Mouse (Mus musculus) ovary, postnatal 14 days (tissue): Measurements from ENCODE around the gene Zfhx3.

ENCODE experiments used
- DNase-seq: peaks from one replicate; pipeline ENCODE4 v3.0.0; 2022; ENCODE audit warnings: low spot score

Zfhx3 gene

DNA sequence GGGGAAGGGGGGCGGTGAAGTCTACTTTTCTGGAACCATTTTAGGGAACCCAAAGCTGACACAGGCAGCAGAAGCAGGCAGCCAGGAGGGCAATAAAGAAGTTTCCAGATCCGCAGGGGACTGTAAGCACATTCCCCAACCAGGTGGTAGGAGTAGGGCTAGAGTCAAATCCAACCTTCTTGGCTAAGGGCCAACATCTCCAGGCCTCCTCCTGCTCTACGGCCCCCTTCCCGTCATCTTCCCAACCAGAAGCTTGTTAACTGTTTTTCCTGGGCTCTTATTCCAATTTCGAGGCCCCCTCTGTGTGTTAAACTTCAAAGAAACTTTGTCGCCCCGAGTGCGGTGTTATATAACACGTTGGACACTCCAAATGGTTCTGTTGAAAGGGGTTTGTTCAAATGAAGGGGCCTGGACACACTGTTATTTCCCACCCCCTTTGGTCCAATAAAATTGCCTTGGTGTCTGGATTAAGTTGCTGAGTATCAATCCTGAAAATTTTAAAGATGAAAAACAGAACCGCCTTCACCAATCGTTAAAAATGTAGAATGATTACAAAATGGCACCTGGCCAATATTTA, 729.6 kb downstream of the Zfhx3 start:
- DNase-seq = no peak

DNA sequence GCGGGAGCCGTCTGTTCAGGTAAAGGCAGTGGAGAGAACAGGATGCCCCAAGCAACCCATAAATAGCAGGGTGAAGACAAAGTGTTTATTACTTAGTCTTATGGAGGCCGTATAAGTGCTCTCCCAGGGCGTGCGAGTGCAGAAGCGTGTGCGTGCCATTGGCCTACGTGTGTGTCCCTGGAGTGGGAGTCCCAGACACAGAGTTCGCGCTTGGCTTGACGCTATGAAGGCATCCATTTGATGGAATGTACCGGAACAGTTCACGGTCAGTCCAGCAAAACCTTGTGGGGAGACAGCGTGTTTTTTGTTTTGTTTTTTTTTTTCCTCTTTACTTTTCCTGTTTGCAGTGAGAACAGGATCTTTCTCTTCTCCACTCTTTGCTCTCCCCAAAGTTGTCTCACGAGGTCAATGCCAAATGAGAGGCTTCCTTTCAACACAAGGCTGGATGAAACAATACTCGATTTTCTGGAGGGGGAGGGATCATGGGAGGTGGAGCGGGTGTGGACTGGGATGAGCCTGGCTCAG, 732.6 kb downstream of the Zfhx3 start:
- no peak for DNase-seq

DNA sequence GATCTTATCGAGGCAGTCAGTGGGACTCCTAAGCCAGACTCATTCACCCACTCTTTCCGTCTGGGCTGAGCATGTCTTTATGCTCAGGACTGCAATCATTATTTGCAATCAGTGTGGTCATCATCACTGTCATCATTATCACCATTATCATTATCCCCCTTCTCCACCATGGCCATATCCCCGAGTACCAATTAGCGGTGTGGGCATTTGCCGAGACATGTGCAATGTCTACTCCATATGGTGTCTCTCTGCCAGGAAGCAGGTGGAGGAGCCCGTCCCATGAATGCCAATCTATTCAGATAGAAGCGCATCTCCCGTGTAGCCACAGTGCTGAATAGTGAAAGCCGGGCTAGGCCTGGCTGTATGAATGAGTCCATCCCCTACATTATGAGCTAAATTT, 747.2 kb downstream of the Zfhx3 start:
- DNase-seq = no peak

DNA sequence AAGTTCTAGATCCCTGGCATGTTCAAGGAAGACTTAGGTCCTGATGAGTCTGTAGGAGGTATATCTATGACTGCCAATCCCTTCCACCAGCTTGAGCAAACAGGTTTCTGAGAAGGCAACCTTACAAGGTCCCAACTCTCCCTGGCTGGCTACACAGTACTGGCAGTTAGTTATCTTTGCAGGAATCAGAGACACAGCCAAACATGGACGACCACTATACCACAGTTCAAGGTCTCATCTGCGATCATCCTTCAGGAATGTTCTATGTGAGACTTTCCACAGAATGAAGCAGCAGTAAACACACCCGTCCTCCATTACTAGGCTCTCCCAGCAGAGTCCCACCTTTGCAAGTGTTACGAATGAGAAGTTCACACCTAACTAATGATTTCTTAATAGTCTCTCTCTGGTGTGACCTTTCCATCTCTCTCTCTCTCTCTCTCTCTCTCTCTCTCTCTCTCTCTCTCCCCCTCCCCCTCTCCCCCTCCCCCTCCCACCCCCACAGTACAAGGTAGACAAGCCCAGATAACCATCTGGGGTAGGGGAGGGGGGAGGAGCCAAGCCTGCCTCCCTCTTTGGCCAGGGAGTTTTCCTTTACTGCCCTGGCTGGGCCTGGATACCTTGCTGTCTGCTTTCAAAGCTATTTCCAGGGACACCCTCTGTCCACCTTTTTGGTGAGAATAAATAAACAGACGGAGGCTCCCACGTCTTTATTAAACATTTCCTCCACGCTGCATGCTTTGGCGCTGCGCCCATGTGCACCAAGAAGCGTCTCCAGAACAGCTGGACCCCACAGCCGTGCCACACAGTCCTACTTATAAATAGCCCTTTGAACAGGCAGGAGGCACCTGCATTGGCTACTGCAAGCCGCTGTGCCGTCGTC, 748.4 kb downstream of the Zfhx3 start:
- no peak for DNase-seq

DNA sequence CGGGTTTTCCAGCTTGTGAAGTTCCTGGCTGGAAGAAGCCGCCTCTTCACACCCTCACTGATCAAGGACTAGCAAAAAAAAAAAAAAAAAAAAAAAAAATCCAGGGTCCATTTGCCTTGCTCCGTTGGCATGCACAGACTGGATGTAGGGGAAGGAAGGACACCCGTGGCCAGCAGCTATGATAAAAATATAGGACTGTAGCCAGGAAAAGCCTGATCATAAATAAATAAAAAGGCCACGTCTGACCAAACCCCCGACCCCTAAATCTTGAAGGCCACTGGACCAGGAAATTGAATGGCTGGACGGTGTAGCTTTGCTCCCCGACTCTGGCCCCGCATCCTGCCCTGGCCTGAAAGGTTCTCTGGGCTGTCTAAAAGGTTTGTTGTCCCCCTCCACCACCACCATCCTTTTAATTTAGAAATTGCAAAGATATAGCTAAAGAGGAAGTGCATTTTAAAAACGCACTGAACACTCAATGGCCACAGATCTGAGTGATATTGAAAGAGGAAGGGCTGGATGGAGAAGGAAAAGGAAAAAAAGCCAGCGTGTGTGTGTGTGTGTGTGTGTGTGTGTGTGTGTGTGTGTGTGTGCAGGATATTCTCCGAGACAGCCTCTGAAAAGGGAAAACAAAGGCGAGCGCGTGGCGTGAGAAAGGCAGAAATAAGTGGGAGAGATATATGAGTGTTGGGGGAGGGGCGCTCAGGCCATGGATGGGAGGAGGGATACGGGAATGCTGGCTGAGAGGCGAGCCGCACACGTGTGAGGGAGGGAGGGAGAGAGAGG, 749.2 kb downstream of the Zfhx3 start:
- no peak for DNase-seq

DNA sequence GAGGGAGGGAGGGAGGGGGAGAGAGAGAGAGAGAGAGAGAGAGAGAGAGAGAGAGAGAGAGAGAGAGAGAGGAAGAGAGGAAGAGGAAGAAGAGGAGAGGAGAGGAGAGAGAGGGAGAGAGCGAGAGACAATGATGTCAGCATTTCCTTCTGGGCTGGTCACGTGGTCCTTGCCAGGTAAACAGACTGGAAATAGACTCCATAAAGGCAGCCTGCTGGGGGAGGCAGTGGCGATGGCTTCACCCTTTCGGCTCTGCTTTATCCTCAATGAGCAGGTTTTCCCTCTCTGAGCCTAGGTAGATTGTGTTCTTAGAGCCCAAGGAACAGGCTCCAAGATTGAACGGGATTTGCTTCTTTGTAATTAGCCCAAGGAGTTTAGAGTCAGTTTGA, 749.8 kb downstream of the Zfhx3 start:
- no peak for DNase-seq

DNA sequence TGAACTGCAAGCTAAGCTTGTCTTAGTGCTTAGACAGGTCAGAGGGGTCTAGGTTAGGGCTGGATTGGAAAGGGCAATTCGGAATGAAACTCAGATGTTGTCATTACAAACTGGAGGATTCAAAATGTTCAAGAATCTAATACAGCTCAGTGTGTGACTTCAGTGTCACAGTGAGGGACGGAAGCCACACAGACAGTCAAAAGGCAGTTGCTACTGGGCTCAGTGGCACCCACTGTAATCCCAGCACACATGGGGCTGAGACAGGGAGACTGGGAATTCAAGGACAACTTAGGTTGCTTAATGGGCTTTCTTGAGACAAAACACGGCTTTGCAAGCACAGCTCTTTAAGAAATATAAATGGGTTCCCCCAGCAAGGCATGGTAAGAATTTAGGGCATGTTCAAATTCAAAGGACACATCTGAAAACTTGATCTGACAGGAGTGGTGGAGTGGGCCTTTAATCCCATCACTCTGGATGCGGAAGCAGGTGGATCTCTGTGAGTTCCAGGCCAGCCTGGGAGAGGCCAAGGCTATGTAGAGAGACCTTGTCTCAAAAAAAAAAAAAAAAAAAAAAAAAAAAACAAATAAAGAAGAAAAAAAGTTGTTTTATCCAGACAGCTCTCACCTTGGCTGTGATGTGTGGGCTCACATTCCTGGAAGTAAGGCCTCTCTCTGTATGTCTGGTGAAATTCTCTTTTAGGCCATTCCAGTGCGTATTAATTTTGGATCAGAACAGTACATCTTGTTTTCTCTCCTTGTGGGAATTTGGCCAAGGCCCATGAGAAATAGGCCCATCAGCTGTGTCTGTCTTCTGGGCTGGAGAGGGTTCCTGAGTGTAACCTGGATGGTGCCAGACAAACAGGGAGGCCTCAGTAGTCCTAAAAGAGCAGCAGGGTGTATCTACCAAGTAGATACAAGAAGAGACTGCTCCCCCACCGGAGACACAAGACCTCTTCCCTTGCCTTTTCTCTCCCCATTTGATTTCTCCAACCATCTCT, 750.5 kb downstream of the Zfhx3 start:
- DNase-seq = no peak

DNA sequence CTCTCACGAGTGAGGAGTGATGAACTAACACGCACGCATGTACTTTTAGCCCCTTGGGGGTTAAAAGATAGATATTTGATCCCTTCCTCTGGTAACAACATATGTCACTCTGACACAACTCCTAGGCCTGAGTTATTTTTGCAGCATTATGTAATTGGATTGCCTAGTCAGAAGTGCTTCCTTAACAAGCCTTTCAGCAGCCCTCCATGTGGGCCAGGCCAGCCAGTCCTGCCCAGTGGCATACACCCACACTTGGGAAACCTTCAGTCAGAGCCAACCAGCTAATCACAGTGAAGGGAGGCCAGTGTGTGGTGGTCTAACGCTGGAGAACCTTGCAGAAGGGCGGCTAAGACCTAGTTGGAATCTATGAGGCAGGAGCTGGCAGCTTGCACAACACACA, 751.4 kb downstream of the Zfhx3 start:
- no peak for DNase-seq

DNA sequence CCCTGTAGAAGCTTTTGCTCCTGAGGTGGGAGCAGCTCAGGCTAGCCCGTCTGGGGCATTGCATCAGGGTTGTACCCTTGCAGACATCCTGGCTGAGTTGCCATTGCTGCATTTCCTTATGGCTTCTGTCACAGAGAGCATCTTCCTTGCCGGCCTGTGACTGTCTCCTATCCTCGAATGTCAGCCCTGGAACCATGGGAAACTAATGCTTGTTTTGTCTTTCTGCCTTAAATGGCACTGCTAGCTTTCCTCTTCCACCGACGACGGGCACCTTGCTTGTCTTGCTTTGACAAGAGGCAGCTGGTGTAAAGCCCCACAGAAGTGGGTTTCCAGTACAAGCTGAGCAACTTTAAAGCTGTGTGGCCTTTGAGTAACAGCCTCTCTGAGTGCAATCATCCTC, 752.1 kb downstream of the Zfhx3 start:
- DNase-seq = no peak

DNA sequence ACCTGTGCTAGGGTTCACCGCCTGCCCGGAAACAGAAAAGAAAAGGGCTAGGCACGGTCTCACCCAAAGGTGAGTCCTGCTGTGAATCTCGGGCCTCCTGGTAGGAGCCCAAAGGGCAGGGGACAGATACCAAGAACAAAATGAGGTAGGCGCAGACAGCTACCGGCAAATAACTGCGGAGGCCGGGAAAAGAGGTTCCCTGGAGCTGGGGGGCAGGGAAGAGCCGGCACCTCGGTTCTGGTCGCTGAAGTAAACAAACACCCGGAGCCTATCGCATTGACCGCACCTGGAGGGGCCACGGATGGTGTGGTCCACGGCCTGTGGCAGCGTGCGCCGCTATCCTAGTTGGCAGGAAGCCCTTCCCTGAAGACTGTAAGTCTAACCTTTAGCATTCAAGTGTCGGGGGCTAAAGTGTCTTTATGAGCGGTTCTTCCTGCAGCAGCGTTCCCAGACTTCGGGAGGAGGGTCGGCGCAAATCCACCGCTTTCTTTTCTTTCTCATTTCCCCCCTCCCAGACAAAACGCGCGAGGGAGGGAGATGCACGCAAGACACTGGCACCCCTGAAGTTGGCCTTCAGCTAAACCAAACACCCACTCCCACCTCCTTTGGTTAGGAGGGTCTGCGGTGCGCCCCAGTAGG, 752.9 kb downstream of the Zfhx3 start:
- no peak for DNase-seq

DNA sequence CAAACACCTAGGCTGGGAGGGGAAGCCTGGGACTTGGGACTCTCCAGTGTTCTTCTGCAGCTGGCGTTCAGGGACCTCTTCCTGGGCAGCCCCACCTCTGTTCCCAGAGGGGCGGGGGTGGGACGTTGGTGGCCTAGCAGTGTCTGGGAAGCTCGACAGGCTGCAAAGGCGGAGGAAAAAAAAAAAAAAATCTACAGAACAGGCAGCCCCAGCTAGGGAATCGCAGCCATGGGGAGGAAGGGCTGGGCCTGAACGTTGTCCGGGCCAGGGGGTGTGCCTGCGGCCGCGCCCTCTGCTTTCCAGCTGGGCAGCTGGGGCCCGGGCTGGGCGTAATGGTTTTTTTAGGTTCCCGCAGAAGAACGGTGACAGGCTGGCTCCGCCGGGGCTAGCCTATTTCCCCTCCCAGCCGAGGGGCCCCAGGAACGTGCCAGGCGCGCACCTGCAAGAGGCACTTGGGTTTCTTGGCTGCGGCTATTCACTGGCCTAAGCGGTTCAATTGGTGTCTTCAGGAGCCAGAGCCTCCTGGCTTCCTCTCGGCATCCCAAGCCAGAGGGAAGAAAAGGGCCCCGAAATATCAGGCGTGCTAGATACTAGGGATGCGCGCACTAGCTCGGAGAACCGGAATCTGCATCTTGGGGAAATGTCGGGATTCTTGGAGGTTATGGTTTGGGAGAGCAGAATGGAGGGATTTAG, 753.6 kb downstream of the Zfhx3 start:
- DNase-seq = no peak

DNA sequence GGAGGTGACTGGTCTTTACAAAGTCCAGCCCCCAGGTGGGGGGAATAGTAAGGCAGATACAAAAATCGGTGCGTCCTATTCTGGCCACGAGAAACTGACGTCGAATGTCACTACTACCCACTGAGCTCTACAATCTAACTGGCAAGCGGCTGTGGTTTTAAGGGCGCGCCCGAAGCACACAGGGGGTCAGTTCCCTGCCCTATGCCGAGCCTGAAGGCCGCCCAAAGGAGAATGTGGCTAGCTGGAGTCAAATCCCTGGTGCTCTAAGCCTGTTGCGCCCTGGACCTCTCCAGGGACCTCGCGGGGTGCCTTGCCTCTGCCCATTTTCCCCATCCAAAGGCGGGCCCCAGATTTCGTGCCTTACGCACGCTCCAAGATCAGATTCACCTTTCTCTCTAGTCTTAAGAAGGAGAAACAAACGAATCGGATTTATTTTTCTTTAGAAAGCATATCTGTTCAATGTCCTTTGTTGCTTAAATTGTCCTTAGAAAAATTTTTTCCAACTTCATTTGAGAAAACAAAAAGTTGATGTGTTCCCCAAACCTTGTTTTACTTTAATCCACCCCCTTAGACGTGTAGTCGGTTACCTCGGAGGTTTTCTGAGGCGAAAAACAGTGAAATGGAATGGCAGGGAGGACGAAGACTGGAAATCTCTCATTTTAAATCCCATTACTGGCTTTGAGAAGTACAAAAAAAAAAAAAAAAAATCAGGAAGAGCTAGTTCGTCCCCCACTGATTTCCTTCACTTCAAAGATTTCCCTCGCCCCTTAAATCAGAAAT, 754.4 kb downstream of the Zfhx3 start:
- DNase-seq = no peak

DNA sequence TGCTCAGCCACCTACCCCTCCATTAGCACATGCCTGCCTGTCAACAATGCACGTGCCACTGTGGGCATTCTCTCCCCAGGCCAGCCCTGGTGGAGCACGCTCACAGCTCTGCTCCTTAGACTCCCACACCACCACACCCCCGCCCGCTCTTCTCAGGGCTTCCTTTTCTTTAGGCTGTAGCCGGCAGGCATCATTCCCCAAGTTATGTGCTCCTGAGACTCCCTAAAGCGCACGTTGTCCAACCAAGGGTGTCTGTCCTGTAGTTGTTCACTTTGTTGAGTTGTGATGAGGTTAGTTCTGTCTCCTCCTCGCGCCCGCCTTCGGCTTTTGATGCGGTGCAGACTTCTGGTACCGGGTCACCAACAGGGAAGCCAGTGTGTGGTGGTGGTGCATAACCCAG, 755.1 kb downstream of the Zfhx3 start:
- DNase-seq = no peak

DNA sequence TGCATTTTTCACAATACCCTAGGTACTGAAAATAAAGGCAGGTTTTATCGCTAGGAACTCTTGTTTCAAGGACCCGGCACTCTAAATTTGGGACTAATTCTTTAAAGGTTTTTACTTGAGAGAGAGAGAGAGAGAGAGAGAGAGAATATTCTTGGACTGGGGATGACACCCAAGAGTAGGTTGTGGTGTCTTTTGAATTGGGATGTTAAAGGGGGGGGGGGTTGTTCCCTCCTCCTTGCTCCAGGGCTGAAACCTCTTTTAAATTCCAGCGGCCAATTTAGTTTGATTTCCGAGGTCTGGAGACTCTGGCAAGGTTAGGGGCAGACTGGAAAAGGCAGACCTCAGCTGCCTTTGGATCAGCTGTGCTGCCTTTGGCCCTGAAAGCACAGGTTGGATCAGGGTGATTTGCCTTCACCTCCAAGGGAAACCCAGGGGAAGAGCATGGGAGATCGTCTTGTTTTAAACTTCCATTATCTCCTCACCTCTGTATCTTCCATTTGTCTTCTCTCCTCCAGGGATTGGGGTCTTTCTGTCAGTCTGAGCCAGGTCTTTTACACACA, 755.7 kb downstream of the Zfhx3 start:
- no peak for DNase-seq

DNA sequence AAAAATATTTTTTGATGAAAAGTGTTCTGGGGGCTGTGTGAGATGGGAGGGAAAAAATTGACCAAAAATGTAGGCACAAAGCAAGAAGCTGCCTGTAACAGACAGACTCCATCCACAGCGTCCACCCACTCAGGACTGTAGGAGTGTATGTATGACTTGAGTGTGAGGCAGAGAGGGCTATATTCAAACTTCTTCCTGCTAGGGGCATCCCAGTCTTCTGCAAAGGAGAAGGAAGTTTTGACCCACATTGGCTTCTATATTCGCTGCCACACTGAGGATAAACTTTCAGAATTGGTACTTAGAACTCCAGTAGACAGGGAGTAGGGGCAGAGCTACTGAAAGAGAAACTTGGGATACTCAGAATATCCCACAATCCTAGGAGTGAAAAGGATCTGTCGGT, 756.6 kb downstream of the Zfhx3 start:
- DNase-seq = no peak

DNA sequence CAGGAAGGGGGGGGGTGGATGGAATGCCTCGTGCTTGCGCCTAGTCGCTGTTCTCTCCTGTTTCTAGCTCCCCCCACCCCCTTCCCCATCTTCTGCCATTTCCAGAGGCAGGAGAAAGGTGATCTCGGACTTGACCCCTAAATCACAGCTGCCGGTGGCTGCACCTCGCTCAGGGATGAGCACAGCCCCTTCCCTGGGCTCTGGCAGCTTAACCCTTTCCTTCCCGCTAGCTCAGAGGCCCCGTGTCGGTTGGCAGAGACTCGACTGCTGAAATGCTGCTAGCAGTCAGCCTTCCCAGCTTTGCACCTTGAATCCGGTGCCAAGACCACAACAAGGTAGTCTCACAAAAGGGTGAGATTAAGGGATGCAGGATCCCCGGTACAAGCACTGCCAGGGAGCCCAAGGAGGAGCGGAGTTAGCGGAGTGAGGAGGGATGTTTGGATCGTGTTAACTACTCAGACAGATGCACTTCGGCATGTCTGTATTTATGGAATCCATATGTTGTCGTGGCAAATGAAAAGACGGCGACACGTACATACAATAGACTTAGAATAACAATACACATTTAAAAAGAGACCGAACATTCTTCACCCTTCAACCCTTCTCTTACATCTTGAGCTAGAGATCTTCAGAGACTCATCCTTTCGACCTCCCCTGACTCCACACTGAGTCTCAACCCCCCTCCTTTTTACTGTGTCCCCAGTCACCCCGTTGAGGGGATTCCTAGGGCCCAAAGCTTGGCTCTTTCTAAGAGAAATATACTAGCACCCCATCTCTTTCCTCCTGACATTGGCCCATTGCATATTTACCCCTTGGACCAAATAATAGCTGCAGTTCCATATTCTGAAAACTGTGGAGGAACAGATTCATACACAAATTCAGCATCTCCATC, 757.3 kb downstream of the Zfhx3 start:
- no peak for DNase-seq

DNA sequence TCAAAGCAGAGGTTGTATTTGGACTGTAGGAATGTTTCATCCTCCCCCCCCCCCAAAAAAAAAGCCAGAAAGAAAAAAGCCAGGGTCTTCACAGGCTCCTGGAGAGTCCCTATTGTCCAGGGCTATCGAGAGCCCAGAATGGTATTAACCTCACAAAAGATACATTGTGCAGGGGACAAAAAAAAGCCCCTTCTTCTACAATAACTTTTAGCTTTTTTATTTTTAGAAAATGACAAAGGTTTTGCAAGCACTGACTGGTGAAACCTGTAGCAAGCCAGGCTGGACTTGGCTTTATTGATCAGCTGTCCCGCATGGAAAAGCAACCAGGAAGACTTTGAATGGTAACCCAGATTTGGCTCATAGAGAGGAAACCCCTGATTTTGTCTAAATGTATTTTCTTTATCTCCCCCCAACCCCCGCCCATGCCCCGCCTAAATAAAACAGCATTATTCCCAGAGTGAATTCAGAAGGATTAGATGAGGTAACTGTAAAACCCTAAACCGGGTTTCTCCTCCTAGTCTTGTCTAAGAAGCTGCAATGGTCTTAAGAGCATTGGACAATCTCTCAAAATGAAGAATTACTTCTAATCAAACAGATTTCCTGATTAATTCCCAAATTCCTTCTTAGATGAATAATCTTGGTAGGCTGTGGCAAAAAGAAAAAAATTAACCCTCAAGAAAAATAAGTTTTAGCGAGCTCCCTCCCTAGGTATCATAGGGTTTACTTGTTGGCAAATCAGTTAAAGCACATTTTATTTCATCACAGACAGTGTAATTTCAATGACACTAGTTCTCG, 759.1 kb downstream of the Zfhx3 start:
- no peak for DNase-seq
